Mouse (Mus musculus) retina, embryonic 14.5 days (tissue): Measurements from ENCODE around the gene Pramef12.
"Not testable (repeated sequence)": the region's sequence is repeated elsewhere in the genome, so short reads cannot be mapped to it uniquely, and the experiment has no call there.

Experiments
- DNase-seq: peaks from one replicate; pipeline ENCODE4 v3.0.0-alpha.2; 2015; ENCODE audit warnings: low spot score

The Pramef12 gene

DNA sequence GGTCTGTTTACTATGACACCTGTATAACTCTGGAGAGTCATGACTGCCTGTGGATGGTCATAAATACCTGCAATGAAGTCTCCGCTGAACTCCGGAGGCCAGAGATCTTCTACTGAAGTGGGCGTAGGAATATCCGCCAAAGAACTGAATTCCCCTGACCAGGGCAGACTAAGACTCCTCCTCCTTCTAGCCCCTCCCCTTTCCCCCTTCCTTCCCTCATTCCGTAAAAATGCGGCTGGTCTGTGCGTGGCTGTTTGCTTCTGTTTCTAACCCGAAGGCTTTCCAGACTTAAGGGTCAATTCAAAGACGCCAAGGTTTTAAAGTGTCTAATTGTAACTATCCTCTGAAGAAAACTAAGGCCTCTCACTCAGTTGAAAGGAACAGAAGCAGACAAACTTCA, at the start of gene Pramef12:
Gene Pramef12 (minus strand): TSS at position 175 of the 400 bp plus-strand sequence.
- no peak for DNase-seq

DNA sequence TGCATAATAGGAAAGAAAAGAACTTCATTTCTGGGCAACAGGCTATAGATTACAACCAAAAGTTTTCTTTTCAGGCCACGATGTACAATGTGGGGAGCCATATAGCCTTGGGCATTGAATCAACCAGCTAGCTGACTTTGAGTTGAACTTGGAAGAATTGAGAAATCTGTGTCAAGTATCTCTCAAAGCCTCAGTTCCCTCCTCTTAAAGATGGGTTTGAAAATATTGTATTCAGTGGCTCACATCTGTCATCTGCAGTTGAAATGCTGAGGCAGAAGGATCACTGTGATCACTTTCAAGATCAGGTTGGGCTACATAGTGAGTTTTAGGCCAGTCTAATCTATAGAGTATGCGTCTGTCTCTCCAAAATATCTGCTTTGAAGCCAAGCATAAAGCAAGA, 45.0 kb upstream of the Pramef12 start, which contains the start of gene Gm9944:
Gene Gm9944 (minus strand): TSS at position 101 of the 400 bp plus-strand sequence.
- no peak for DNase-seq

DNA sequence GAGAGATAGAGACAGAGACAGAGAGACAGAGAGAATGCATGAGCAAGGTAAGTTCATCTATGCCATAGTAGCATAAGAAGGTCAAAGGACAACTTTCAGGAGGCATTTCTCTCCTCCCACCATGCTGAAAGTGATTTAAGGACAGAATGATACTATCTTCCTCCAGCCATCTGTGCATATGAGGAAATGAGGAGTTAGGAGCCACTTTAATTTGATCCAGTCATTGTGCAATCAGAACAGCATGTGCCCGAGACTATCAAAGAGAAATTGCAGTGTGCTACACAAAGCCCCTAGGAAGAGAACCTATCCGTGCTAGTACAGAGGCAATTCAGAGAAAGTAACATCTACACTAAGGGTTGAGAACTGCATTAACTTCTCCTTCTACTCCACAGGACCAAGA, 40.3 kb upstream of the Pramef12 start:
- DNase-seq = no peak

DNA sequence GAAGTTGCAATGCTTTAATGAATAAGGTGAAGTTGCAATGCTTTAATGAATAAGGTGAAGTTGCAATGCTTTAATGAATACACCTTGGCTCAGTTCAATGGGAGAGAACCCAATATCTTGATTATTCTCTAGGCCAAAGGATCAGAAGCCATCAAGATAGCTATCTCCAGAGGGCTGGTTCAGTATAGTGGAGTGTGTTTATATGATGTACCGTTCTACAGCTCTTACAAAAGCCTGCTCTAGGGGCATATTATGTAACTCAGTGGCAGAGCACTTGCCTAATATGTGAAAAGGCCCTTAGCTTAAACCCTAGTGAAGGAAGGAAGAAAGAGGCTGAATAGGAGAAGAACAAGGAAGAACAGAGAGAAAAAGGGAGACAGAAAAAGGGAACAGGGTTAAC, 33.3 kb upstream of the Pramef12 start:
- no peak for DNase-seq

DNA sequence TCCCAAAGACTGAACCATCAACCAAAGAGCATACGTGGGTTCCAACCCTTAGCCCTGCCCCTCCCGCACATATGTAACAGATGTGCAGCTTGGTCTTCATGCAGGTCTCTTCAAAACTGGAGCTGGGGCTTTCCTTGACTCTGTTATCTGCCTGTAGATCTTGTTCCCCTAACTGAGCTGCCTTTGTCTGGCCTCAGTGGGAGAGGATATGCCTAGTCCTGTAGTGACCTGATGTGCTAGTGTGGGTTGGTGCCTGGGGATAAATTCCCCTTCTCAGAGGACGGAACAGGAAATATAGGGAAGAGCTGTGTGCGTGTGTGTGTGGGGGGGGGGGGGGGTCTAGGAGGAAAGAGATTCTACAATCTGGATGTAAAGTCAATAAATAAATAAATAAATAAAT, 32.8 kb upstream of the Pramef12 start:
- DNase-seq = no peak

DNA sequence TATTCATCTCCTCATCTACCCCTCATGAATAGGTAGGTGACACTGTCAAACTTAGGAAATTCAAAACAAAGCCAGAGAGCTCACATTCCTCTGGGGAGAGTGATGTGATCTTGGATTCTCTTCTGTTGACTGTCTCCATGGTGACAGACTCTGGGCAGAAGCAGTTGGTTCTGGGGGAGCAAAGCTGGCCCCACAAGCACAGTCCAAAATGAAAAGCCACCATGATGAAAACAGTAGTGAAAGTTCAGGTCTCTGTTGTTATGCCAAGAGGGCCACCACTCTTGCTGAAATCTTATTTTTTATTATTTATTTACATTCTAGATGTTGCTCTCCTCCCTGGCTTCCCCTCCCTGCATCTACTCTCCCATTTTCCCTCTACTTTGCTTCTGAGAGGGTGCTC, 30.4 kb upstream of the Pramef12 start, which contains the start of gene 1700012P22Rik:
Gene 1700012P22Rik (minus strand): TSS at position 101 of the 400 bp plus-strand sequence.
- no peak for DNase-seq

DNA sequence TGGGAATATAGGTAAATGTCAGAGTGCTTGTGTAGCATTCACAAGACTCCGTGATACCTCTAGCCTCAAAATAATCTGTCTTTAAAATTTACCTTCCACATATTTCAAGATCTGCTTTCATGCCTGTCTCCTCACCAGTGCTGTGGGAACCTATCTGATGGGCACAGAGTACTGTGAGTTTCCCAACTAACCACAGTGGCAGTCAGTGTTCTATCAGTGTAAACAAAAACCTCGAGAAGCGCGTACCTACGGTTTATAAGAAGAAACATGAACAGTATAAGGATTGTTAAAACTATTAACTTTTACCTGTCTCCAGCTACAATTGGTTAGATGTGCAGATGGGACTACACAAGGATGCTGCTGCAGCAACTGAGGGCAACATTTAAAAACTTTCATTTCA, 25.0 kb upstream of the Pramef12 start:
- DNase-seq = no peak

DNA sequence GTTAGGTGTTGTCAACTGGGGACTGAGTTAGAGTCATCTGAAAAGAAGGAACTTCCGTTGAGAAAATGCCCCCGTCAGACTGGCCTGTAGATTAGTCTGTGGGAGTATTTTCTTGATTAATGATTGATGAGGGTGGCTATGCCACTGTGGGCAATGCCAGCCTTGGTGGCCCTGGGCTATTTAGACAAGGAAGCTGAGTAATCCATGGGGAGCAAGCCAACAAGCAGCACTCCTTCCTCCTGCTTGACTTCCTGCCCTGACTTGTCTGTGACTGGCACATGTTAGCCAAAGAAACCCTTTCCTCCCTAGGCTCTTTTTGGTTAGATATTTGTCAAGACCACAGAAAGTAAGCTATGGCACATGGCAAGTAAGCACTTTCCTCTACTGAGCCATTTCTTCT, 22.5 kb upstream of the Pramef12 start:
- DNase-seq = no peak

DNA sequence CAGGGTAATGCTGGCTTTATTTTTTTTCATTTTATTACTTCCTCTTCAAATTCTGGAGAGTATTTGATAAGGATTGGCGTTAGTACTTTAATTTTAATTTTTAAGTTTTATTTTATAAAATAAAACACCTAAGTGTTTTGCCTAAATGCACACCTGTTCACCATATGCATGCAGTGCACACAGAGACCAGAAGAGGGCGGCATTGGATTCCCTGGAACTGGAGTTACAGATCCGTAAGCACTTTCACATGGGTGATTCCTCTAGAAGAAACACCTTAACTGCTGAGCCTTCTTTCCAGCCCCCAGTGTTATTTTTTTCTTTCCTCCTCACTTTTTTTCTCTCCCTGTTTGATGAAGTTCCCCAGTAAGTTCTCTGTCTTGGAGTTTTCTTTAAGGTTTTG, 20.6 kb upstream of the Pramef12 start:
- DNase-seq = peak; percentile 45

DNA sequence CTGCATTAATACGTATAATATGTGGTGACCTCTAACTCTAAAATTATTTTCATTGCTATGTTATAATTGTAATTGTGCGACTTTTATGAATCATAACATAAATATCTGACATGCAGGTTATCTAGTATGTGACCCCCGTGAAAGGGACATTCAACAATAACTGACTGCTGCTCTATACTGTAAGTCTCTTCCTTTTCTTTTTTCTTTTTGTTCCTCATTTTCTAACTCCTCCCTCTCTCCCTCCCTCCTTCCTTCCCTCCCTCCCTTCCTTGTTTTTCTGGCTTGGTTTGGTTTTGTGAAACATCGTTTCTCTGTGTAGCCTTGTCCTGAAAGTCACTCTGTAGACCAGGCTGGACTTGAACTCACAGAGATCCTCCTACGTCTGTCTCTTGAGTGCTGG, 16.3 kb upstream of the Pramef12 start:
- DNase-seq = no peak

DNA sequence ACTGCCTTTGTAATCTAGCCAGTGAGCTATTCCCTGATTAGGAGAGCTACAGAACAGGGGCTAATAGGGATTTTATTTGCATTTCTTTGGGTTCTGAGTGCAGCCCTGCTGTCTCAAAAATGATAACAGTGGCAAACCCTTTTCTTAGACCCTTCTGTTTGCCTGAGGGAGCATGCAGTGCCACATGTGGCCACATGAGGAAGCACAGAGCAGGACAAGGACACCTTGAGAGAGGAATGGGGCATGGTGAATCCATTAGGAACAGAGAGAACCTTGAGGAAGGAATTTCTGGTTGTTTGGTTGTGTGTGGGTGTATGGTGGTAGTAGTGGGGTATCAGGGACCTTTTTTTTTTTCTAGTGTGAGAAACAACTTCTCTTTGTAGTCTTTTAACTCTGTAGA, 12.4 kb upstream of the Pramef12 start:
- no peak for DNase-seq

DNA sequence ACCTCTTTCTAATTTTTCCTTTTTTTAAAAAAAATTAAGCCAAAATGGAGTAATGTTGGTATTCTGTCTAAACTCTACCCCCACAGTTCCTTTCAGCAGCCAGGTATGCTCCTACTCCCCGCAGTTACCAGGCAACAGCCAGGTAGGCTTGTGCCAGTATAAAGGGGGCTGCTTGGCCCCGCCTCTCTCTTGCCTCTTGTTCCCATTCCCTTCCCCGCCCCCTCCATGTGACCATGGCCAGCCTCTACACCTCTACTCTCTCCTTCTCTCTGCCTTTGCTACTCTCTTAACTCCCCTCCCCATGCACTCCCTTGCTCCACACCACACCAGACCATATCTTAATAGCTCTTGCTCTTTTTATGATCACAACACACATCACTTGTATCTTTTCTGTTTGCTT, 2.0 kb downstream of the Pramef12 start:
- DNase-seq = no peak

DNA sequence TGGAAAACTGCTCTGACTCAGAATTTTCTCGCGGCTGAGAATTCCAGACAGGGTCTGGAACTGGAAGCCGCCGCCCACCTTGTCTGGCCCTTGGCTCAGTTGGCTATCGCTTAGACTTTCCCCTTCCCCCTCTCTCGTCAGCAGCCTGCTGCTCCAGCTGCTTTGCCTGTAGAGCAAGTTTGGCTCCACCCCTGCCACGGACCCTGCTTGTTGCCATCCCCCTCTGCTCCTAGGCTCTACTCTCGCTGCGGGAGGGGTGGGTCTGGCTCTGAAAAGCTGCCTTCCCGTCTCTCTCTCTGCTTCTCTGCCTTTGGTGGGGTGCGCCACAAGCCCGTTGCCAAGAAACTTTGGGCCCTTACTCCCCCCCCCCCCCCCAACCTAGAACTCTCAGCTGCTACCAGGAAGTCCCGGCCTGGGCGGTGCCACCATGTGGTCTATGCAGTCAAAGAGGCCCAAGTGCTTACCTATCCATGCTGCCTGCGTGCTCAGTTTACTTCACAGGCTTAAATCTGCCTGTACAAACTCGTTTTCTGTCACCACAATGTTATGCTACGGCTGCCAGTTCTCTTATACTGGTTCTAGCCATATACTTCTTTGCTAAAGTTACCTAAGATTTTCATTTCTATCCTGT, 3.7 kb downstream of the Pramef12 start:
- DNase-seq = peak; percentile 24

DNA sequence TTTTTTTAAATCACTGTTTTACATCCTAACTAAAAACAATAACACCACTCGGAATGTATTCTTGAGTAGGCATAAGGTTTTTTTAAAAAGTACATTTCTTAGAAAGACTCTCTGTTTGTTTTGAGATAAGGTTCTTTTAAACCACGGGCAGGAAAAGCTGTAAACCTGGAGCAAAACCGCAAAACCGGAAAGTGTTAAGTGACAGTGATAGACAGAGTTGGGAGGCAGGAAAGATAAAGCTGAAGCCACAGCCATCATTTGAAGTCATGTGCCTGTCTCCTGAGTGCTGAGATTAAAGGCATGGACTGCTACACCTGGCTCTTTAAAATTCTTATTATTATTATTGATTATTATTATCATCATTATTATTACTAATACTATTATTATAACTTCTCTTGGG, 5.6 kb downstream of the Pramef12 start:
- DNase-seq = no peak

DNA sequence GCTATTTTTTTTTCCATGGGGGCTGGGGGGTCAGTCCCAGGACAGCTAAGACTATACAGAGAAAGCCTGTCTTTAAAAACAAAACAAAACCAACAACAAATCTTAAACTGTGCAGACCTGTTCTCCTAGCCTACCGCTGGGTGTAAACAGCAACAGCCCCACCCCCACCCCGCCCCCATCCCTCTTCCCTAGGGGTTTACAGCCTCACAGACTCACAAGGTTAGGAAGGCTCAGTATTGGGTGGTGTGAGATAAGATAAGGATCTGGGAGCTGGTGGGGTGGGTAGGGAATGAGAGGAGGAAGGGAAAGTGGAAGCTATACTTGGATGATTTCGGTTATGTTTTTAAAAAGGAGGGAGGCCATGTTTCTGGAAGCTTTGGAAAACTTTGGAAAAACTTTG, 11.9 kb downstream of the Pramef12 start:
- no peak for DNase-seq

DNA sequence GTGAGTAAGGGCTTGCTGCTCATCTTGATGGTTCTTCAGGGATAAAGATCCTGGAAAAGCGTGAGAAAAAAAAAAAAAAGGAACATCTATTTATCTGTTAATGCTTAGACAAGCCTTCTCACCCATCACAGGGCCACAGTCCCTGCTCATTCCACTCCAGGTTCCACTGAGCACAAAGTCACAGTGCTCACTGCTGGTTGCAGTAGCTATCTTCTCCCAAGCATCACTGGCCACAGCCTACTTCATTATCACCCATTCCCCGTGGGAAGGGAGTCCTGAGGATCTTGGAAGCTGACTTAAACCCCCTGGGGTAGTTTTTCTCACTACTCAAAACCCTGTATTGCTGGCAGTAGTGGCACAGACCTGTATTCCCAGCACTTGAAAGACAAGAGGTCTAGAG, 30.4 kb downstream of the Pramef12 start, which contains the start of gene Pramef20:
Gene Pramef20 (minus strand): TSS at position 23 of the 400 bp plus-strand sequence.
- DNase-seq = no peak

DNA sequence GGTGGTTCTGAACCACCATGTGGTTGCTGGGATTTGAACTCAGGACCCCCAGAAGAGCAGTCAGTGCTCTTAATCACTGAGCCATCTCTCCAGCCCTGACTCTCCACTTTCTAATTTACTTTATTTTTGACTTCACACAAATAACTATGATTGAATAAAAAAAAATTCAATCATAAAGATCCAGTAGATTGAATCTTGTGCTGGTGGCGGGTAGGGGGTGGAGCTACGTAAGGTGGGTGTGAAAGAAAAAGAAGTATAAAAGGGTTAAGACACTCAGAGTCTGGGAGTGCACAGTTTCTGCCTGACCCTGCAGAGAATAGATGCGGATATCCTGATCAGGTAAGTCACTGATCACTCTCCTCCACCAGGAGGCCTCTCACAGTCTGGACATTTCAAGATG, 50.6 kb downstream of the Pramef12 start, which contains the start of gene Gm13119:
Gene Gm13119 (plus strand): TSS at position 301 of the 400 bp plus-strand sequence.
- DNase-seq = not testable (repeated sequence)
